Mouse (Mus musculus): Measurements from ENCODE around the gene Rilp.

Gene Rilp

DNA sequence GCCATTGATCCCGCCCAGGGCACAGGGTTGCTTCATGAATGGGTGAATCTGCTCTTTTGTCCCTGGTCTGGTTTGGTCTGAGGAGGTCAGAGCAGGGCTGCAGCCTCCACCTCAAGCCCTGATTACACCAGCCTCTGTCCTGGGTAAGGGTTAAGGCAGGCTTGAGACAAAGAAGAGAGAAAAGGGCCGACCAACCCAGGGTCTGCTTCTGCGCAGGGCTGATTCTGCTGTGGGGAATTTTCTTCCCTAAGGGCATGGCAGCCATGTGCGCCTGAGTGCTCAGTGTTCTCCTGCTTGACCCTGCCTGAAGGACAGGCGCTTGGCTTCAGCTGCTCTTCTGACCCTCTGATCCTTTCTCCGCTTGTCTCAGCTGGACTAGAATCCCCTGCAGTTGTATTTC is 47.2 kb downstream of the Rilp start:
- DNase-seq (ENCODE audit: low spot score in 2 of 2) = no peak

- no peak for DNase-seq (ENCODE audit: low spot score in 2 of 2)
Measured at GRCm38 (mm10) chr11:75558101-75558500, 48.2 kb downstream of the Rilp start.

DNA sequence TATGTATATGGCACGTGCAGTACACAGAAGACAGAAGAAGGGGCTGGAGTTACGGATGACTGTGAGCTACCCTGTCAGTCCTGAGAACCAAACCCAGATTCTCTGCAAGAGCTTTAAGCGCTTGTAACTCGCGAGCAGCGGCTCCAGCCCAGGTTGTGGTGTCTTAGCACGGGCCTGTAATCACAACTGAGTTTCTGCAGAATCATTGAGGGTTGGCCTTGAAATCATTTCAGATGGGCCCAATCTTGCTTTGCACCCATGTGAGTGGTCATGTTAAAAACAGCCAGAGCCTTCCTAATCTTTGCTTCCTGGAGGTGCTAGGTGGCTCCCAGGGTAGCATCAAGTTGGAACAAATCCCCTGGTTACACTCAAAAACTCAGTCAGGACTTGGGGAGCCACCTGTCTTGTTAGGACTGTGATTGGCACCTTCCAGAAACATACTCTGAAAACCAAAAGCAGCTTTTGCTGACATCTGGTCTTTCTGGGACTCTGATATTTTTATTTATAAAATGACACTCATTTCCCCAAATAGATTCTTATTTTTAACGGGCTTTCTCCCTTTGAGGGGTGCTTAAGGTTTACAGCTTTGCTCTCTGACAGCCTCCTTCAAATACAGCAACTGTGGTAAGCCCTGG is 50.1 kb downstream of the Rilp start:
- no peak for DNase-seq (ENCODE audit: low spot score in 2 of 2)

- DNase-seq (ENCODE audit: low spot score in 2 of 2) = no peak
Measured at GRCm38 (mm10) chr11:75560530-75561409, 50.9 kb downstream of the Rilp start.

DNA sequence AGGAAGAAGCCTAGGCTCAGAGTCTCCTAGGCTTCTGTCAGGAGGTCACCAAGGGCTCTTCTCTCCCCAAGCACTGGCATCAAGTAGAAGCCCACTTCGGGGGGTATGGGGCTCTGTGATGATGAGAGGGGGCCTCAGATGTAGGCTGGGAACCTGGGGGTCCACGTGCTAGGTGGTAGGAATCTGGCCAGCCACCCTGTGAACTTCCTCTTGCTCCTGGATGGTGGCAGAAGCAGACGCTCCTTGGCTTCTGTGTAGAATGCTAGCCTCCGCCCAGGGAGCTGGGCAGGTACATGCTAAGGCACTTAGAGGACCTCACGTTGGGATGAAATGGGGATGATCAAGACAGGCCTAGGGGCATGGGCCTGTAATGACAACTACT is 51.5 kb downstream of the Rilp start:
- DNase-seq (ENCODE audit: low spot score in 2 of 2) = no peak
